Mouse (Mus musculus) embryonic facial prominence, embryonic 15.5 days (tissue): Measurements from ENCODE around the gene Zfp398. TPM values are rescaled to one million over a fixed set of nuclear protein-coding genes. Genes with fewer than 3 reads are reported as not detected.

ENCODE experiments used
- ATAC-seq: fragments of 200-750 bp; cut with Nextera tagmentation; 2 replicates; pipeline ENCODE4 v1.8.0; 2017; ENCODE audit warnings: low read depth, moderate TSS enrichment; ENCODE audit not compliant: insufficient number of reproducible peaks, low FRiP score, low TSS enrichment
- H3K27ac ChIP-seq: fragments of 300-500 bp; sonication (generic); replicated peaks from 2 replicates; pipeline ENCODE4 v1.5.1; 2015; ENCODE audit warnings: mild to moderate bottlenecking, inconsistent platforms
- H3K27me3 ChIP-seq: fragments of 300-500 bp; sonication (generic); 2 replicates; pipeline ENCODE4 v1.6.1; 2015; ENCODE audit warnings: inconsistent platforms
- H3K36me3 ChIP-seq: fragments of 300-500 bp; sonication (generic); 2 replicates; pipeline ENCODE4 v1.6.1; 2015; ENCODE audit warnings: mild to moderate bottlenecking, inconsistent platforms
- H3K4me1 ChIP-seq: fragments of 300-500 bp; sonication (generic); 2 replicates; pipeline ENCODE4 v1.6.1; 2015; ENCODE audit warnings: inconsistent platforms
- H3K4me2 ChIP-seq: fragments of 300-500 bp; sonication (generic); replicated peaks from 2 replicates; pipeline ENCODE4 v1.6.1; 2015; ENCODE audit warnings: mild to moderate bottlenecking, inconsistent platforms
- H3K4me3 ChIP-seq: fragments of 300-500 bp; sonication (generic); replicated peaks from 2 replicates; pipeline ENCODE4 v1.5.1; 2015; ENCODE audit warnings: mild to moderate bottlenecking, inconsistent platforms
- H3K9ac ChIP-seq: fragments of 300-500 bp; sonication (generic); 2 replicates; pipeline ENCODE4 v1.6.1; 2015; ENCODE audit warnings: inconsistent platforms
- H3K9me3 ChIP-seq: fragments of 300-500 bp; sonication (generic); replicated peaks from 2 replicates; pipeline ENCODE4 v1.6.1; 2016; ENCODE audit warnings: inconsistent platforms
- WGBS: fragments of 180-500 bp; shearing (Covaris S2); methylation state at CpG from one replicate; pipeline ENCODE4 v1.1.7; 2015; 5-methylcytosine and 5-hydroxymethylcytosine counted together
- polyA plus RNA-seq: library from polyadenylated mRNA; unstranded; fragments of >200 nt; fragmentation: Nextera tagmentation; extraction: Ambion mirVana; gene quantifications from 2 replicates; pipeline ENCODE4 v1.2.1, GENCODE M21; 2015

Gene Zfp398
- 11.5 and 11.9 TPM in 2 replicates for polyA plus RNA-seq

GRCm38 (mm10) chr6:47835482-47835983, at the start of gene Zfp398:
TSS of gene Zfp398 (plus strand) at chr6:47835661.
- Histone ChIP-seq H3K4me3 (peak within 1 kb of the TSS; percentile 95), H3K4me1 (peaks cover 4% of the 10 kb centered on the region), H3K36me3 (no peaks in the 10 kb centered on the region), H3K4me2 (peak within 1 kb of the TSS; percentile 65), H3K9me3 (no peaks in the 10 kb centered on the region), H3K27me3 (no peaks in the 10 kb centered on the region), H3K9ac (peak within 1 kb of the TSS; percentile 91), H3K27ac (peak within 1 kb of the TSS; percentile 91)
- WGBS = under 1% methylated on average over 52 of the region's 52 CpGs
- peak; percentile 95 for ATAC-seq

- H3K4me3 ChIP-seq = peak overlapping the region; percentile 58
- WGBS = 2% methylated on average over 18 of the region's 18 CpGs
These were observed 47.3 kb upstream of the Zfp398 start for GRCm38 (mm10) chr6:47787941-47788736.

GRCm38 (mm10) chr6:47788821-47789220, 46.6 kb upstream of the Zfp398 start:
- H3K27ac ChIP-seq = peak overlapping the region; percentile 95
- no peak for ATAC-seq
- H3K4me2 ChIP-seq = peak overlapping the region; percentile 59
- H3K4me3 ChIP-seq = peak overlapping the region; percentile 58
- peaks cover 5% of the 10 kb centered on the region; the same call in 1 of the 2 replicates for H3K4me1 ChIP-seq
- H3K9ac ChIP-seq = 0 out of 2 replicates have a peak overlapping the region, but pooled peaks have one; percentile 60
- no peaks in the 10 kb centered on the region for H3K27me3 ChIP-seq
- H3K36me3 ChIP-seq = no peaks in the 10 kb centered on the region
- 28% methylated on average over 3 of the region's 3 CpGs for WGBS
- H3K9me3 ChIP-seq = no peaks in the 10 kb centered on the region

More at GRCm38 (mm10) chr6:47787941-47788736, 47.3 kb upstream of the Zfp398 start:
- H3K36me3 ChIP-seq = no peaks in the 10 kb centered on the region
- H3K4me1 ChIP-seq = peaks cover 5% of the 10 kb centered on the region; the same call in 1 of the 2 replicates
- peak overlapping the region; percentile 95 for H3K27ac ChIP-seq
- peak overlapping the region; percentile 59 for H3K4me2 ChIP-seq
- H3K9ac ChIP-seq = peak overlapping the region; percentile 60
- no peaks in the 10 kb centered on the region for H3K9me3 ChIP-seq
- peak; percentile 92 for ATAC-seq
- no peaks in the 10 kb centered on the region for H3K27me3 ChIP-seq

DNA sequence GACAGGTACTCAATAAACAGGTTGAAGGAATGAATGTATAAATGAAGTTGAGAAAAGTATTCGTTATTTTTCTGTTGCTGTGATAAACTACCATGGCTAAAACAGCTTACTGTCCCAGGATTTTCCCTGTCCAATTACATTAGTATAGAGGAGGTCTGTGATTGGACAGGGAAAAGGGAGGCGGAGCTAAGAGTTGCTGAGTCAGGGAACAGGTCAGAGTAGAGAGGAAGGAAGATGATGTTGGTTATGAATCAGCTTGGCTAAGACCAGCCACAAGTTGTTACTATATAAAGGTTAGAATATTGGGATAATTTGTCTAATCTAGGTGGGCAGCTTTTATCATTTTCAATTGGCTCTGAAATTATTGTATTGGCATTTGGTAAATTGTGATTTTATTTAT, 44.7 kb upstream of the Zfp398 start:
- no peak overlapping the region for H3K4me3 ChIP-seq
- no peak for ATAC-seq
- H3K9ac ChIP-seq = no peak overlapping the region
- H3K27ac ChIP-seq = no peak overlapping the region
- no peaks in the 10 kb centered on the region for H3K9me3 ChIP-seq
- no peaks in the 10 kb centered on the region for H3K27me3 ChIP-seq
- H3K36me3 ChIP-seq = peaks cover 15% of the 10 kb centered on the region
- H3K4me1 ChIP-seq = peaks cover 5% of the 10 kb centered on the region; the same call in 1 of the 2 replicates
- 55% methylated on average over 2 of the region's 2 CpGs for WGBS
- no peak overlapping the region for H3K4me2 ChIP-seq

GRCm38 (mm10) chr6:47792533-47792932, 42.9 kb upstream of the Zfp398 start:
- no peaks in the 10 kb centered on the region for H3K27me3 ChIP-seq
- H3K4me2 ChIP-seq = no peak overlapping the region
- H3K36me3 ChIP-seq = peaks cover 30% of the 10 kb centered on the region
- H3K4me3 ChIP-seq = no peak overlapping the region
- H3K9me3 ChIP-seq = no peaks in the 10 kb centered on the region
- 89% methylated on average over 2 of the region's 2 CpGs for WGBS
- ATAC-seq = no peak
- H3K27ac ChIP-seq = no peak overlapping the region
- no peak overlapping the region for H3K9ac ChIP-seq
- H3K4me1 ChIP-seq = peaks cover 5% of the 10 kb centered on the region; the same call in 1 of the 2 replicates

GRCm38 (mm10) chr6:47793284-47793683, 42.2 kb upstream of the Zfp398 start:
- Histone ChIP-seq H3K4me1 (peaks cover 5% of the 10 kb centered on the region; the same call in 1 of the 2 replicates), H3K27me3 (no peaks in the 10 kb centered on the region), H3K9me3 (no peaks in the 10 kb centered on the region), H3K9ac (no peak overlapping the region), H3K36me3 (peaks cover 38% of the 10 kb centered on the region), H3K27ac (no peak overlapping the region), H3K4me2 (no peak overlapping the region), H3K4me3 (no peak overlapping the region)
- WGBS = 50% methylated on average over 5 of the region's 5 CpGs
- no peak for ATAC-seq

DNA sequence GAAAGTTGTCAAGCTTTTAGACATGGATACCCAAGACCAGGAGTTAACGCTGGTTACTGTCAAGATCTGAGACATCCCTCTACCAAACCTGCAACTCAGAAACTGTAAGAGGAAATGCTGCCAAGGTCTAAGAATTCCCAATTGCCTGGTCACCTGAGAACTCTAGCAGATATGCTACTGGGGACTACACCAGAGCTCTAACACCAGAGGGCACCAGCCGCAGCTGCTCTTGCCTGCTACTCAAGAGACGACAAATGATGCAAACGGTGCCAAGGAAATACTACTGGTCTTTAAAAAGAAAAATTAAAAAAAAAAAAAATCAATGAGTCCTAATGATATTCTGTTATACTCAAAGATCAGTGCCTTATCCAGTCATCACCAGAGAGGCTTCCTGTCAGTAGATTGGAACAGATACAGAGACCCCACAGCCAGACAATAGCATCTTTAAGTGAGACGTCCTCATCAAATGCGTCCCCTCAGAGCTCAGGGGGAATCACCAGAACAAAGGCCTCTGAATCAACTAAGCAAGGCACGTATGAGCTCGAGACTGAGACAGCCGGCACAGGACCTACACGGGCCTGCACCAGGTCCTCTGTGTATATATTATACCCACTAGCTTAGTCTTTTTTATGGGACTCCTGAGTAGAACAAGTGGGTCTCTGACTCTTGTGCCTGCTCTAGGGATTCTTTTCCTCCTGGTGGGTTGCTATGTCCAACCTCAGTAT, 41.2 kb upstream of the Zfp398 start:
- Histone ChIP-seq H3K4me3 (no peak overlapping the region), H3K36me3 (peaks cover 48% of the 10 kb centered on the region), H3K9ac (no peak overlapping the region), H3K27ac (no peak overlapping the region), H3K4me1 (no peaks in the 10 kb centered on the region), H3K27me3 (no peaks in the 10 kb centered on the region), H3K9me3 (no peaks in the 10 kb centered on the region), H3K4me2 (no peak overlapping the region)
- 62% methylated on average over 10 of the region's 10 CpGs for WGBS
- no peak for ATAC-seq

GRCm38 (mm10) chr6:47799079-47799478, 36.4 kb upstream of the Zfp398 start:
- 53% methylated on average over 6 of the region's 6 CpGs for WGBS

DNA sequence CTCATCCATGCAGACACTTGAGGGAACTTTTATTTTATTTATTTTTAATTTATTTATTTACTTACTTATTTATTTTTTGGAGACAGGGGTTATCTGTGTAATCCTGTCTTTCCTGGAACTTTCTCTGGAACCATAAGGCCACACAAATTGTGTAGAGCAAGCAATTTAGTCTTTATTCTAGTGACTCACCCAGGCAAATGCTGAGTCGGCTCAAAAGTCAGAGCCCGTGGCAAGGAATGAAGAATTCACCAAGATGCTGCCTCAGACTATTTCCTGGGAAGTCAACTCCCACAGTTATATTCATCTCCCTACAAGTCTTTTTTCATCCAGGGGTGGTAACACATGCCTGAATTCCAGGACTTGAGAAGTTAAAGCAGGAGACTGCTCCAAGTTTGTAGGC, 29.9 kb upstream of the Zfp398 start:
- H3K9ac ChIP-seq = no peak overlapping the region
- no peaks in the 10 kb centered on the region for H3K27me3 ChIP-seq
- no peak overlapping the region for H3K4me2 ChIP-seq
- ATAC-seq = no peak
- no peaks in the 10 kb centered on the region for H3K9me3 ChIP-seq
- H3K4me3 ChIP-seq = no peak overlapping the region
- 73% methylated on average over 2 of the region's 2 CpGs for WGBS
- peaks cover 65% of the 10 kb centered on the region for H3K36me3 ChIP-seq
- no peak overlapping the region for H3K27ac ChIP-seq
- peaks cover 6% of the 10 kb centered on the region for H3K4me1 ChIP-seq

More at GRCm38 (mm10) chr6:47799079-47799478, 36.4 kb upstream of the Zfp398 start:
- no peak overlapping the region for H3K4me3 ChIP-seq
- H3K27ac ChIP-seq = no peak overlapping the region
- H3K4me1 ChIP-seq = no peaks in the 10 kb centered on the region
- no peak overlapping the region for H3K9ac ChIP-seq
- ATAC-seq = 0 out of 2 replicates have a peak, but pooled peaks have one; percentile 47
- H3K36me3 ChIP-seq = peaks cover 96% of the 10 kb centered on the region
- H3K9me3 ChIP-seq = no peaks in the 10 kb centered on the region
- H3K27me3 ChIP-seq = no peaks in the 10 kb centered on the region
- no peak overlapping the region for H3K4me2 ChIP-seq

GRCm38 (mm10) chr6:47807419-47807818, 28.0 kb upstream of the Zfp398 start:
- Histone ChIP-seq H3K9ac (no peak overlapping the region), H3K27ac (no peak overlapping the region), H3K4me2 (no peak overlapping the region), H3K4me1 (peaks cover 19% of the 10 kb centered on the region), H3K9me3 (no peaks in the 10 kb centered on the region), H3K36me3 (peaks cover 46% of the 10 kb centered on the region), H3K4me3 (no peak overlapping the region), H3K27me3 (no peaks in the 10 kb centered on the region)
- no peak for ATAC-seq
- 90% methylated on average over 2 of the region's 2 CpGs for WGBS

DNA sequence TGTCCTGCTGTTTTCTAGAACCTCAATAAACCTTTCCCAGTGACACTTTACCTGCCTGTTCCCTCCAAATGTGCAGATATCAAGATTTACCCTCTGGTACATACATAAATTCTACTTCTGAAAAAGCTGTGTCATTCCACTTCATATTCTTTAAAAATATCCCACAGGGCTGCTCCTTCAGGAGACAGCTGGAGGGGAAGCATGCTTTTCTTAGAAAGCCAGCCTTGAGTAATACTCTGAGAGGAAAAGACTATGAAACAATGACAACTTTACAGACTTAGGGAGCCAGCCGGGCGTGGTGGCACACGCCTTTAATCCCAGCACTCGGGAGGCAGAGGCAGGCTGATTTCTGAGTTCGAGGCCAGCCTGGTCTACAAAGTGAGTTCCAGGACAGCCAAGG, 26.9 kb upstream of the Zfp398 start:
- Histone ChIP-seq H3K36me3 (peaks cover 35% of the 10 kb centered on the region), H3K27ac (no peak overlapping the region)
- no peak for ATAC-seq

More for the DNA sequence above, 26.9 kb upstream of the Zfp398 start:
- 88% methylated on average over 5 of the region's 5 CpGs for WGBS
- Histone ChIP-seq H3K4me1 (peaks cover 19% of the 10 kb centered on the region), H3K4me2 (no peak overlapping the region), H3K27me3 (no peaks in the 10 kb centered on the region), H3K4me3 (no peak overlapping the region), H3K9ac (no peak overlapping the region), H3K9me3 (no peaks in the 10 kb centered on the region)
